Mouse (Mus musculus) CD8-positive naive resting alpha-beta T cell, adult 2 months (primary cell): ENCODE results near the gene Masp1.
A peak's percentile ranks its signal among the peaks of the same experiment; 100 is the strongest.

Experiments used
- DNase-seq, 2 experiments: peaks; one replicate each; pipeline ENCODE4 v3.0.0; 2022; ENCODE audit warnings: low read depth in 2 of 2, low spot score in 2 of 2

Gene Masp1

DNA sequence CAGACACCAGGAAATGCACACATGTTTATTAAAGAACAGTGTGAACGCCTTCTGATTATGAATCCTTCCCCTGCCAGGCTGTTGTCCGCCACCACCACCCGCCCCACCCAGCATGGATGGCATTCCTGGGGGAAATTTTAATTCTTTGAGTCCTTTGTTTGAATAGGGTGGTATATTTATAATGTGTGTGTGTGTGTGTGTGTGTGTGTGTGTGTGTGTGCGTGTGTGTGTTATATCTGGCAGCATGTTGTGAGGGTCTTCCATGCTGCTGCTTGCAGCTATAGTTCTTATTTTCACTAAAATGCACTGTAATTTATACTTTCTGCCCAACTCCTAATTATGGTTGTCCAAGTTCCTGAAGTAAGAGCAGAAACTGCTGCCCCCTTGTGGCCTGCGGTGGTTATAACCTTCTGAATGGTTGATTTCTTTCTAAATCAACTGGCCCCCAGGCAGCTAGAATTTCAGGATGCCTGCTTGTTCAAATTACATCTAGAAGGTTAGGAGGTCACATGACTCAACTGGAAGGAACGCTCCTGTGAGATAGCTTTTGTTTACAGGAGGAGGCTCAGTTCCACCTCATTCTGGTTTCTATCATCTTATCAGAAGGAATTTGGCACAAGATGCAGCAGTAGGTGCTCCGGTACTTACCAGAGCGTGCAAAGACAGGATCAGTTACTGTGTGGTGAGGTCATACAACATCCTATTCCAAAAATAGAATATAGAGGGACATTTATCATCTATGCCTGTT lies 117.4 kb downstream of the Masp1 start:
- peak; percentile 74 to 80 for DNase-seq

DNA sequence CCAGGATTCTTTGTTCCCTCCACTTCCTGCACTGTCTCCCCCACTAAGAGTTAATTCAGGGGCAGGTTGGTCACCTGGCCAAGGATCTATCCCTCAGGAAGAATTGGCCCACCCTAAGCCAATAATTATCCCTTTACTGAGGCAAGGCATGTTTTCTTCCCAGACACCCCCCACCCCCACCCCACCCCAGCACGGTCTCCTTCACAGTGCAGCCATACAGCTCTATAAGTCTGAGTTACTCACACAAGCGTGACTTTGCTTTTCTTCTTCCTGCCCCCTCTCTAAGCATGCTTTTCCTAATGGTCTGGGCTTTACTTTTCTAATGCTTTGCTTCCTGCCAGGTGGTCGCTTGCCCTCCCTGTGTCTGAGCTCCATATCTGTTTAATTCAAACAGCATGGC lies 118.7 kb downstream of the Masp1 start:
- no peak for DNase-seq

- no peak for DNase-seq
Measured at GRCm38 (mm10) chr16:23401463-23401862, 119.2 kb downstream of the Masp1 start.
